Comparison of ENCODE assay signal across 35 mouse cellular contexts in the genomic region with DNA sequence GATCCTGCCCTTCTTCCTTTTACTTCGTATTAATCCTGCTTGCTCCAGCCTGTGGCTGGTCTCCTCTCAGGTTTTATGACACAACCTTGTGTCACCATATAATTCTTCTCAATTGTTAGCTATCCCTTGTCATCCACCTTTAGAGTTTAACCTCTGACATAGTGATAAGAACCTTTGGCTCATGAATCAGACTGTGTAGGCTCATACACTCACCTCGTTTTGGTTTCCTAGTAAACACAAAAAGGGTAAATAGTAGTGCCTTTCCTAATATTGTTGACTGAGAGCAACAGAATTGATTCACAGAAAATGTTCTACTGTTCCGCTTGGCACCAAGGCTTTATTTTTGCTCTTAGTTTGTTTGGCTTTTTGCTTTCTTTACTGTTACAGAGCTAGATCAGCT.
"Had no signal": no experiment of that assay in that cellular context is flagged by ENCODE, and none has a peak within 500 bp of the region (broad histone marks: within the 10 kb centered on the region; RNA-seq: fewer than 3 reads in every experiment).

No protein-coding gene starts in this region.

- DNase-seq: heart, adult 2 months; heart, postnatal 10 days; heart, postnatal 14 days; heart, postnatal 36 days; heart, postnatal 4 days; kidney, adult 11 months; kidney, adult 18-20 months; kidney, adult 2 months; kidney, adult 8-10 months; kidney, adult 9 months; kidney, postnatal 10 days; kidney, postnatal 14 days; kidney, postnatal 25 days; kidney, postnatal 36 days; kidney, postnatal 4 days; layer of hippocampus, adult 9-11 months had no signal

- H3K9ac ChIP-seq: heart, embryonic 12.5 days; heart, embryonic 13.5 days; heart, embryonic 15.5 days; hindbrain, embryonic 12.5 days; hindbrain, embryonic 13.5 days; hindbrain, embryonic 14.5 days; hindbrain, embryonic 15.5 days; intestine, embryonic 15.5 days; kidney, embryonic 15.5 days had no signal

- H3K4me1 ChIP-seq: heart, embryonic 12.5 days; heart, embryonic 13.5 days; heart, embryonic 15.5 days; hindbrain, embryonic 10.5 days; hindbrain, embryonic 15.5 days; intestine, embryonic 15.5 days; kidney, embryonic 15.5 days had no signal

- H3K36me3 ChIP-seq: heart, embryonic 10.5 days; heart, embryonic 12.5 days; heart, embryonic 13.5 days; heart, embryonic 15.5 days; hindbrain, embryonic 10.5 days; hindbrain, embryonic 12.5 days; hindbrain, embryonic 13.5 days; hindbrain, embryonic 15.5 days; intestine, embryonic 15.5 days; kidney, embryonic 15.5 days had no signal

- H3K4me3 ChIP-seq: heart, adult 2 months; heart, embryonic 10.5 days; heart, embryonic 12.5 days; heart, embryonic 13.5 days; heart, embryonic 15.5 days; hindbrain, embryonic 10.5 days; hindbrain, embryonic 12.5 days; hindbrain, embryonic 13.5 days; hindbrain, embryonic 15.5 days; intestine, embryonic 15.5 days; kidney, embryonic 15.5 days; layer of hippocampus, adult 2 months had no signal

- ATAC-seq: hindbrain, embryonic 16.5 days; hindbrain, postnatal 0 days; inflammation-experienced regulatory T-cells, adult 6 months; intestine, embryonic 15.5 days; intestine, embryonic 16.5 days; intestine, postnatal 0 days had no signal

- H3K4me2 ChIP-seq: heart, embryonic 11.5 days; heart, embryonic 12.5 days; heart, embryonic 13.5 days; heart, embryonic 15.5 days; hindbrain, embryonic 12.5 days; hindbrain, embryonic 13.5 days; hindbrain, embryonic 14.5 days; hindbrain, embryonic 15.5 days; intestine, embryonic 15.5 days; kidney, embryonic 15.5 days had no signal

- H3K27ac ChIP-seq: heart, adult 2 months; heart, embryonic 10.5 days; heart, embryonic 13.5 days; heart, embryonic 15.5 days; hindbrain, embryonic 10.5 days; hindbrain, embryonic 12.5 days; hindbrain, embryonic 13.5 days; hindbrain, embryonic 14.5 days; hindbrain, embryonic 15.5 days; hindbrain, postnatal 0 days; intestine, embryonic 15.5 days; kidney, embryonic 15.5 days; kidney, postnatal 0 days; layer of hippocampus, adult 2 months had no signal

- H3K9me3 ChIP-seq: heart, embryonic 10.5 days; heart, embryonic 12.5 days; heart, embryonic 13.5 days; heart, embryonic 15.5 days; hindbrain, embryonic 10.5 days; hindbrain, embryonic 12.5 days; hindbrain, embryonic 13.5 days; hindbrain, embryonic 15.5 days; intestine, embryonic 15.5 days; kidney, embryonic 15.5 days had no signal

- H3K27me3 ChIP-seq: heart, embryonic 15.5 days; hindbrain, embryonic 12.5 days; hindbrain, embryonic 13.5 days; hindbrain, embryonic 15.5 days; intestine, embryonic 15.5 days had no signal
